Mouse (Mus musculus): ENCODE data around the gene Gm29666. TPM values are rescaled to one million over a fixed set of nuclear protein-coding genes. Genes with fewer than 3 reads are reported as not detected.

The Gm29666 gene
- polyA plus RNA-seq, 2 experiments = 0.17 to 0.47 TPM

- WGBS (ENCODE audit: insufficient replicate concordance) = 65% methylated on average over 4 of the region's 4 CpGs
- H3K27me3 ChIP-seq (ENCODE audit: control insufficient read depth, insufficient read depth, low read length) = no peaks in the 10 kb centered on the region
- TF ChIP-seq CTCF (IDR thresholded peaks at IDR 0.05; ENCODE audit: low read depth) (no peak), EP300 (IDR thresholded peaks at IDR 0.05; ENCODE audit: low read depth) (no peak)
These were observed 30.2 kb upstream of the Gm29666 start for GRCm38 (mm10) chr15:84950053-84950452.

GRCm38 (mm10) chr15:84948990-84949389, 29.2 kb upstream of the Gm29666 start:
- WGBS (ENCODE audit: insufficient replicate concordance) = 80% methylated on average over 14 of the region's 14 CpGs
- Histone ChIP-seq H3K4me3 (ENCODE audit: insufficient read depth in 1 of 2, low read depth in 2 of 2, low read length in 2 of 2) (no peak overlapping the region), H3K36me3 (replicated peaks; ENCODE audit: control insufficient read depth, insufficient read depth, low read depth) (no peaks in the 10 kb centered on the region), H3K27ac (no peak overlapping the region), H3K27me3 (ENCODE audit: control insufficient read depth, insufficient read depth, low read length) (no peaks in the 10 kb centered on the region), H3K4me2 (ENCODE audit: low read depth) (no peak overlapping the region), H3K9ac (replicated peaks) (no peak overlapping the region), H3K4me1 (replicated peaks; ENCODE audit: control insufficient read depth in 2 of 2, insufficient read depth in 2 of 2, low read length in 1 of 2) (no peaks in the 10 kb centered on the region), H3K9me3 (ENCODE audit: control insufficient read depth, low read length) (no peaks in the 10 kb centered on the region)
- no peak for DNase-seq (ENCODE audit: low read depth in 3 of 3, low spot score in 3 of 3)
- no peak for ATAC-seq (ENCODE audit: insufficient read depth)
- TF ChIP-seq CTCF (IDR thresholded peaks at IDR 0.05; ENCODE audit: low read depth) (no peak), EP300 (IDR thresholded peaks at IDR 0.05; ENCODE audit: low read depth) (no peak)

More at GRCm38 (mm10) chr15:84950053-84950452, 30.2 kb upstream of the Gm29666 start:
- Histone ChIP-seq H3K4me3 (ENCODE audit: insufficient read depth in 1 of 2, low read depth in 2 of 2, low read length in 2 of 2) (no peak overlapping the region), H3K4me2 (ENCODE audit: low read depth) (no peak overlapping the region), H3K9ac (replicated peaks) (no peak overlapping the region), H3K4me1 (replicated peaks; ENCODE audit: control insufficient read depth in 2 of 2, insufficient read depth in 2 of 2, low read length in 1 of 2) (no peaks in the 10 kb centered on the region), H3K9me3 (ENCODE audit: control insufficient read depth, low read length) (no peaks in the 10 kb centered on the region), H3K27ac (no peak overlapping the region), H3K36me3 (replicated peaks; ENCODE audit: control insufficient read depth, insufficient read depth, low read depth) (no peaks in the 10 kb centered on the region)
- ATAC-seq (ENCODE audit: insufficient read depth) (no peak), DNase-seq (ENCODE audit: low read depth in 3 of 3, low spot score in 3 of 3) (no peak)

GRCm38 (mm10) chr15:84944319-84944718, 24.5 kb upstream of the Gm29666 start:
- Histone ChIP-seq H3K9me3 (ENCODE audit: control insufficient read depth, low read length) (no peaks in the 10 kb centered on the region), H3K27me3 (ENCODE audit: control insufficient read depth, insufficient read depth, low read length) (no peaks in the 10 kb centered on the region), H3K27ac (no peak overlapping the region), H3K9ac (replicated peaks) (no peak overlapping the region), H3K36me3 (replicated peaks; ENCODE audit: control insufficient read depth, insufficient read depth, low read depth) (peaks cover 29% of the 10 kb centered on the region), H3K4me2 (ENCODE audit: low read depth) (no peak overlapping the region), H3K4me1 (replicated peaks; ENCODE audit: control insufficient read depth in 2 of 2, insufficient read depth in 2 of 2, low read length in 1 of 2) (no peaks in the 10 kb centered on the region), H3K4me3 (ENCODE audit: insufficient read depth in 1 of 2, low read depth in 2 of 2, low read length in 2 of 2) (no peak overlapping the region)
- TF ChIP-seq CTCF (IDR thresholded peaks at IDR 0.05; ENCODE audit: low read depth) (no peak), EP300 (IDR thresholded peaks at IDR 0.05; ENCODE audit: low read depth) (no peak)
- DNase-seq (ENCODE audit: low read depth in 3 of 3, low spot score in 3 of 3) = no peak
- no peak for ATAC-seq (ENCODE audit: insufficient read depth)
- 76% methylated on average over 5 of the region's 5 CpGs for WGBS (ENCODE audit: insufficient replicate concordance)

- DNase-seq (ENCODE audit: low read depth in 3 of 3, low spot score in 3 of 3) = no peak
- no peak for ATAC-seq (ENCODE audit: insufficient read depth)
- no peak overlapping the region for H3K4me3 ChIP-seq (ENCODE audit: insufficient read depth in 1 of 2, low read depth in 2 of 2, low read length in 2 of 2)
- H3K4me2 ChIP-seq (ENCODE audit: low read depth) = no peak overlapping the region
- H3K27ac ChIP-seq = no peak overlapping the region
- peaks cover 45% of the 10 kb centered on the region for H3K36me3 ChIP-seq (replicated peaks; ENCODE audit: control insufficient read depth, insufficient read depth, low read depth)
- no peaks in the 10 kb centered on the region for H3K27me3 ChIP-seq (ENCODE audit: control insufficient read depth, insufficient read depth, low read length)
- no peaks in the 10 kb centered on the region for H3K9me3 ChIP-seq (ENCODE audit: control insufficient read depth, low read length)
- H3K9ac ChIP-seq (replicated peaks) = no peak overlapping the region
- no peak for TF ChIP-seq EP300 (IDR thresholded peaks at IDR 0.05; ENCODE audit: low read depth)
- no peak for TF ChIP-seq CTCF (IDR thresholded peaks at IDR 0.05; ENCODE audit: low read depth)
- WGBS (ENCODE audit: insufficient replicate concordance) = 77% methylated on average over 11 of the region's 11 CpGs
- H3K4me1 ChIP-seq (replicated peaks; ENCODE audit: control insufficient read depth in 2 of 2, insufficient read depth in 2 of 2, low read length in 1 of 2) = no peaks in the 10 kb centered on the region
These were observed 22.9 kb upstream of the Gm29666 start for GRCm38 (mm10) chr15:84942647-84943285.

- H3K9me3 ChIP-seq (ENCODE audit: control insufficient read depth, low read length) = no peaks in the 10 kb centered on the region
- H3K4me3 ChIP-seq (ENCODE audit: insufficient read depth in 1 of 2, low read depth in 2 of 2, low read length in 2 of 2) = no peak overlapping the region
- H3K4me2 ChIP-seq (ENCODE audit: low read depth) = no peak overlapping the region
- H3K9ac ChIP-seq (replicated peaks) = no peak overlapping the region
- 66% methylated on average over 12 of the region's 12 CpGs for WGBS (ENCODE audit: insufficient replicate concordance)
- H3K4me1 ChIP-seq (replicated peaks; ENCODE audit: control insufficient read depth in 2 of 2, insufficient read depth in 2 of 2, low read length in 1 of 2) = no peaks in the 10 kb centered on the region
- DNase-seq (ENCODE audit: low read depth in 3 of 3, low spot score in 3 of 3) (no peak), ATAC-seq (ENCODE audit: insufficient read depth) (no peak)
- H3K27me3 ChIP-seq (ENCODE audit: control insufficient read depth, insufficient read depth, low read length) = no peaks in the 10 kb centered on the region
- H3K36me3 ChIP-seq (replicated peaks; ENCODE audit: control insufficient read depth, insufficient read depth, low read depth) = peaks cover 71% of the 10 kb centered on the region
- no peak overlapping the region for H3K27ac ChIP-seq
- TF ChIP-seq CTCF (IDR thresholded peaks at IDR 0.05; ENCODE audit: low read depth) (no peak), EP300 (IDR thresholded peaks at IDR 0.05; ENCODE audit: low read depth) (no peak)
These were observed 20.3 kb upstream of the Gm29666 start for GRCm38 (mm10) chr15:84940102-84940501.
